Mouse (Mus musculus) myocyte (in vitro differentiated cells): Measurements from ENCODE around the gene Krtap19-5. TPM values are rescaled to one million over a fixed set of nuclear protein-coding genes. Genes with fewer than 3 reads are reported as not detected.

Experiments
- H3K27me3 ChIP-seq: one replicate; pipeline ENCODE4 v1.6.1; 2011; ENCODE audit not compliant: control insufficient read depth, insufficient read depth, insufficient read length
- H3K36me3 ChIP-seq: one replicate; pipeline ENCODE4 v1.6.1; 2011; ENCODE audit not compliant: control insufficient read depth, insufficient read depth
- H3K4me2 ChIP-seq: one replicate; pipeline ENCODE4 v1.6.1; 2011; ENCODE audit warnings: low read depth, control low read depth
- H3K4me3 ChIP-seq: one replicate; pipeline ENCODE4 v1.5.1; 2011; ENCODE audit warnings: mild to moderate bottlenecking, control low read depth, moderate library complexity
- H3K79me2 ChIP-seq: one replicate; pipeline ENCODE4 v1.6.1; 2011; ENCODE audit not compliant: control insufficient read depth, insufficient read depth
- H3ac ChIP-seq: one replicate; pipeline ENCODE4 v1.6.1; 2011; ENCODE audit not compliant: control insufficient read depth, insufficient read length
- CEBPB ChIP-seq: IDR thresholded peaks from 2 replicates; pipeline ENCODE4 v1.6.1; 2011; ENCODE audit warnings: mild to moderate bottlenecking, moderate library complexity; ENCODE audit not compliant: poor library complexity, insufficient read depth, severe bottlenecking
- E2F4 ChIP-seq: IDR thresholded peaks from one replicate; pipeline ENCODE4 v1.6.1; 2011; ENCODE audit warnings: mild to moderate bottlenecking, control low read depth, moderate library complexity; ENCODE audit not compliant: insufficient read depth
- MAX ChIP-seq: IDR thresholded peaks from one replicate; pipeline ENCODE4 v1.6.1; 2011; ENCODE audit warnings: low read depth, mild to moderate bottlenecking, control low read depth
- MYOD1 ChIP-seq, 3 experiments: IDR thresholded peaks; one replicate each; pipeline ENCODE4 v1.6.1; 2011; ENCODE audit warnings: control low read depth in 2 of 3, low read depth in 2 of 3, mild to moderate bottlenecking in 2 of 3, moderate library complexity in 1 of 3; ENCODE audit not compliant: insufficient read length in 2 of 3, control insufficient read depth in 1 of 3
- MYOG ChIP-seq, 3 experiments: IDR thresholded peaks; one replicate each; pipeline ENCODE4 v1.6.1; 2011; ENCODE audit warnings: control low read depth in 2 of 3, low read depth in 2 of 3, mild to moderate bottlenecking in 2 of 3; ENCODE audit not compliant: insufficient read length in 2 of 3, control insufficient read depth in 1 of 3, insufficient read depth in 1 of 3
- POLR2A ChIP-seq: IDR thresholded peaks from one replicate; pipeline ENCODE4 v1.6.1; 2011; ENCODE audit warnings: low read depth, mild to moderate bottlenecking, control low read depth, moderate library complexity; ENCODE audit not compliant: insufficient read length
- POLR2AphosphoS2 ChIP-seq: IDR thresholded peaks from one replicate; pipeline ENCODE4 v1.6.1; 2011; ENCODE audit warnings: low read depth, control low read depth; ENCODE audit not compliant: insufficient read length
- REST ChIP-seq: IDR thresholded peaks from one replicate; pipeline ENCODE4 v1.6.1; 2011; ENCODE audit warnings: mild to moderate bottlenecking, control low read depth, moderate library complexity; ENCODE audit not compliant: insufficient read depth, insufficient read length
- SRF ChIP-seq: IDR thresholded peaks from one replicate; pipeline ENCODE4 v1.6.1; 2011; ENCODE audit warnings: low read depth; ENCODE audit not compliant: control insufficient read depth, insufficient read length
- TCF12 ChIP-seq: IDR thresholded peaks from one replicate; pipeline ENCODE4 v1.6.1; 2011; ENCODE audit warnings: mild to moderate bottlenecking, control low read depth; ENCODE audit not compliant: poor library complexity, insufficient read depth, severe bottlenecking
- TCF3 ChIP-seq: IDR thresholded peaks from one replicate; pipeline ENCODE4 v1.6.1; 2011; ENCODE audit warnings: low read depth, control low read depth; ENCODE audit not compliant: insufficient read length
- USF1 ChIP-seq: IDR thresholded peaks from one replicate; pipeline ENCODE4 v1.6.1; 2011; ENCODE audit warnings: low read depth, mild to moderate bottlenecking, control low read depth, moderate library complexity
- polyA plus RNA-seq: library from polyadenylated mRNA; unstranded; fragments of >200 nt; fragmentation: generic; extraction: Trizol; gene quantifications from one replicate; pipeline ENCODE4 v1.2.1, GENCODE M21; 2012; ENCODE audit warnings: missing spikeins

Gene Krtap19-5
- polyA plus RNA-seq, 1 experiment, result not detected

DNA sequence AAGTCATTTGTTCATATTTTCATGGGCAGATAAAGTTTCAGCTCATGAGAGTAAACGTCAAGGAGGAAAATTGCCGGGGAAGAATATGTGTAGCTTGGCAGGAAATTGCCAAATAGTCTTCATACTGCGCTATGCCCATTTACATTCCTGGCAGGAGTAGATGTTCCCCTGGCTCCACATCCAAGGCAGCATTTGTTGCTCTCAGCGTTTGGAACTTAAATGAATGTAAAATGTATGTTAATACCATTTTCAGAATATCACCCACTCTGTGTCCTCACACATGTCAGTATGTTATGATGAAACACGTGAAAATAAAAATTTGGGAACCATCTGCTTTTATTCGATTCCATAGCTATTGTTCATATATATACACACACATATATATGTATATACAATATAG is 9.4 kb downstream of the Krtap19-5 start:
- Histone ChIP-seq H3K36me3 (no peaks in the 10 kb centered on the region), H3K79me2 (no peaks in the 10 kb centered on the region), H3K4me2 (no peak overlapping the region), H3K4me3 (no peak overlapping the region), H3ac (no peak overlapping the region), H3K27me3 (no peaks in the 10 kb centered on the region)
- TF ChIP-seq TCF12 (no peak), SRF (no peak), E2F4 (no peak), CEBPB (no peak), POLR2AphosphoS2 (no peak), MYOD1 (IDR thresholded peaks at IDR 0.05; ENCODE audit: control insufficient read depth in 1 of 3, insufficient read length in 2 of 3, low read depth in 2 of 3) (no peak), USF1 (no peak), MAX (no peak), REST (no peak), MYOG (IDR thresholded peaks at IDR 0.05; ENCODE audit: control insufficient read depth in 1 of 3, insufficient read depth in 1 of 3, insufficient read length in 2 of 3, low read depth in 2 of 3) (no peak), TCF3 (no peak), POLR2A (no peak)

- no peak within 1 kb of the TSS for H3K4me2 ChIP-seq
- H3K4me3 ChIP-seq, result no peak within 1 kb of the TSS
- no peak within 1 kb of the TSS for H3ac ChIP-seq
- H3K27me3 ChIP-seq, result no peaks in the 10 kb centered on the region
- no peaks in the 10 kb centered on the region for H3K79me2 ChIP-seq
- TF ChIP-seq POLR2AphosphoS2 (no peak), MAX (no peak)
- no peaks in the 10 kb centered on the region for H3K36me3 ChIP-seq
Observed at GRCm38 (mm10) chr16:88884989-88885388, 11.3 kb downstream of the Krtap19-5 start, which contains the start of gene Krtap19-4. TSS of gene Krtap19-4 (minus strand) at chr16:88885089.

GRCm38 (mm10) chr16:88877938-88878337 is 18.3 kb downstream of the Krtap19-5 start, which contains the start of gene Krtap19-3:
TSS of gene Krtap19-3 (minus strand) at chr16:88878038.
- no peak within 1 kb of the TSS for H3ac ChIP-seq
- H3K36me3 ChIP-seq, result no peaks in the 10 kb centered on the region
- TF ChIP-seq SRF (no peak), TCF12 (no peak), E2F4 (no peak), REST (no peak), TCF3 (no peak), USF1 (no peak)
- H3K79me2 ChIP-seq, result no peaks in the 10 kb centered on the region
- no peak within 1 kb of the TSS for H3K4me3 ChIP-seq
- H3K4me2 ChIP-seq, result no peak within 1 kb of the TSS
- no peaks in the 10 kb centered on the region for H3K27me3 ChIP-seq

DNA sequence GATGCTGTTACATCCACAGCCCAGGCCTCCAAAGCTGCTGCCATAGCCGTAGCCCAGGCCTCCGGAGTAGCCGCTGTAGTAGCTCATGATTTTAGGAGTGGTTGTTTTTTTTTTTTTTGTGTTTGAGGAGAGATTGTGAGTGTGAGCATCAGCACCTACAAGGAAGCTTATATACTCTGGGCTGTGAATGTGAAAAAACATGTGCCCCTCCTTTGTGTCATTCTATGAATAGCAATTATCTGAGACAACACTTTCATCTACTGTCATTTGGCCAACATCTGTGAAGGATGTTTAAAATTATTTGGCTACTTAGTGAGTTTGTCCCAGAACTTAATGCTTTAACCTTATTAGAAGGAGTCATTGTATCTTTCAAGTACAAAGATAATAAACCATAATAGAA is 22.1 kb downstream of the Krtap19-5 start, which contains the start of gene Krtap19-2:
Krtap19-2 (minus strand) TSS at position 101 of the 400 bp plus-strand sequence.
- Histone ChIP-seq H3K4me2 (no peak within 1 kb of the TSS), H3K4me3 (no peak within 1 kb of the TSS), H3K79me2 (no peaks in the 10 kb centered on the region), H3K36me3 (no peaks in the 10 kb centered on the region), H3K27me3 (no peaks in the 10 kb centered on the region), H3ac (no peak within 1 kb of the TSS)
- no peak for TF ChIP-seq POLR2A
- TF ChIP-seq TCF12, result no peak
- no peak for TF ChIP-seq MYOG (IDR thresholded peaks at IDR 0.05; ENCODE audit: control insufficient read depth in 1 of 3, insufficient read depth in 1 of 3, insufficient read length in 2 of 3, low read depth in 2 of 3)
- TF ChIP-seq MAX, result no peak
- no peak for TF ChIP-seq USF1

DNA sequence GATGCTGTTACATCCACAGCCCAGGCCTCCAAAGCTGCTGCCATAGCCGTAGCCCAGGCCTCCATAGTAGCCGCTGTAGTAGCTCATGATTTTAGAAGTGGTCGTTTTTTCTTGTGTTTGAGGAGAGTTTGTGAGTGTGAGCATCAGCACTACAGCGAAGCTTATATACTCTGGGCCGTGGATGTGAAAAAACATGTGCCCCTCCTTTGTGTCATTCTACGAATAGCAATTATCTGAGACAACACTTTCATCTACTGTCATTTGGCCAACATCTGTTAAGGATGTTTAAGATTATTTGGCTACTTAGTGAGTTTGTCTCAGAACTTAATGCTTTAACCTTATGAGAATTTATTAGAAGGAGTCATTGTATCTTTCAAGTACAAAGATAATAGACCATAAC is 26.9 kb downstream of the Krtap19-5 start, which contains the start of gene Krtap19-1:
Krtap19-1 (minus strand) TSS at position 101 of the 400 bp plus-strand sequence.
- no peak for TF ChIP-seq MYOG (IDR thresholded peaks at IDR 0.05; ENCODE audit: control insufficient read depth in 1 of 3, insufficient read depth in 1 of 3, insufficient read length in 2 of 3, low read depth in 2 of 3)
- no peak for TF ChIP-seq TCF12
- no peak for TF ChIP-seq TCF3
- no peak for TF ChIP-seq SRF
- TF ChIP-seq POLR2AphosphoS2, result no peak
- no peak for TF ChIP-seq MAX
- TF ChIP-seq REST, result no peak
- no peak for TF ChIP-seq CEBPB
- TF ChIP-seq E2F4, result no peak
- no peak for TF ChIP-seq USF1
- TF ChIP-seq MYOD1 (IDR thresholded peaks at IDR 0.05; ENCODE audit: control insufficient read depth in 1 of 3, insufficient read length in 2 of 3, low read depth in 2 of 3), result no peak
- no peak for TF ChIP-seq POLR2A

More for the DNA sequence above, 26.9 kb downstream of the Krtap19-5 start, which contains the start of gene Krtap19-1:
- Histone ChIP-seq H3K79me2 (no peaks in the 10 kb centered on the region), H3K36me3 (no peaks in the 10 kb centered on the region), H3K4me2 (no peak within 1 kb of the TSS), H3K27me3 (no peaks in the 10 kb centered on the region), H3ac (no peak within 1 kb of the TSS), H3K4me3 (no peak within 1 kb of the TSS)
